Mouse (Mus musculus) kidney, adult 9 months (tissue): ENCODE measurements around the gene Adcy1.
A peak's percentile ranks its signal among the peaks of the same experiment; 100 is the strongest.
"Not testable (repeated sequence)": the region's sequence is repeated elsewhere in the genome, so short reads cannot be mapped to it uniquely, and the experiment has no call there.

ENCODE experiments used
- DNase-seq: peaks from one replicate; pipeline ENCODE4 v3.0.0; 2022

Gene Adcy1

GRCm38 (mm10) chr11:7192710-7193109 is 129.4 kb downstream of the Adcy1 start:
- DNase-seq, result no peak

- no peak for DNase-seq
These were observed 129.8 kb downstream of the Adcy1 start for GRCm38 (mm10) chr11:7193134-7193533.

DNA sequence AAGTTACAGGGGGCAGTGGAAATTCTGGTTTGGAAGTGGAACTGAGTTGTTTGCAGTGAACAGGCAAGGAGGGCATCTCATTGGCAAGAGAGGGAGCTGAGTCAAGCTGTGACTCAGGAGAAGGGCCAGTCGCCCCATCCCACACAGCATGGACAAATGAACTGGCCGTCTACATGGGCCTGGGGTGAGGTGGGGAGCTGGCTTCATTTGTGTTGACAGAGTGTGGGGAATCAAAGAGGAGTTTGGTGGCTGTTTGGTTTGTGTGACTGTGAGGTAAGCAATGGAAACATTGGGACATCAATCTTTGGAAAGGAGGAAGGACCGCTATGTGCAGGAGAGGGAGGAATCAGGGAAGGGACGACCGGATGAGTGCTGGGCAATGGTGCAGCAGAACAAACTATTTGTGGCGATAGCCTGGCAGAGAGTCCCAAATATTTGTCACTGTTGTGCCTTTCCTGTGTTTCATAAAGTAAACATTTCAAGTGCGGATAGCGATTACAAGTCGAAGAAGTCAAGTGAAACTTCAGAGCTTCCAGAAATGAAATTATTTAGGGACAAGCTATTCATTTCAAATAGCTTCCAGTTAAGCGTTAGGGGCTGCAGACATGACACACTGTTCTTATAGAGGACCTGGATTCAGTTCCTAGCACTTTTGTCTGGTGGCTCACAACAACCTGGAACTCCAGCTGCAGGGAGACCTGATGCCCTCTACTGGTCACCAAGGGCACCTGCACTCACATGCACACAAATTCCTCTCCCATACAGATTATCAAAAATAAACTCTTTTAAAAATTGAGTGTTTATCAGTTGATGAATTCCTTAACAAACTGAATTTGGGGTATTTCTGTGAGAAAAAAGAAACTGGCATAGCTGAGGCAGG is 131.4 kb downstream of the Adcy1 start:
- no peak for DNase-seq

GRCm38 (mm10) chr11:7195312-7195685 is 132.0 kb downstream of the Adcy1 start:
- DNase-seq, result no peak

- peak; percentile 88 for DNase-seq
These were observed 134.2 kb downstream of the Adcy1 start, which contains the start of gene Igfbp1 for GRCm38 (mm10) chr11:7197491-7197941. Igfbp1 (plus strand) TSS chr11:7197782.

GRCm38 (mm10) chr11:7198006-7198405 is 134.7 kb downstream of the Adcy1 start:
- DNase-seq, result peak; percentile 36

DNA sequence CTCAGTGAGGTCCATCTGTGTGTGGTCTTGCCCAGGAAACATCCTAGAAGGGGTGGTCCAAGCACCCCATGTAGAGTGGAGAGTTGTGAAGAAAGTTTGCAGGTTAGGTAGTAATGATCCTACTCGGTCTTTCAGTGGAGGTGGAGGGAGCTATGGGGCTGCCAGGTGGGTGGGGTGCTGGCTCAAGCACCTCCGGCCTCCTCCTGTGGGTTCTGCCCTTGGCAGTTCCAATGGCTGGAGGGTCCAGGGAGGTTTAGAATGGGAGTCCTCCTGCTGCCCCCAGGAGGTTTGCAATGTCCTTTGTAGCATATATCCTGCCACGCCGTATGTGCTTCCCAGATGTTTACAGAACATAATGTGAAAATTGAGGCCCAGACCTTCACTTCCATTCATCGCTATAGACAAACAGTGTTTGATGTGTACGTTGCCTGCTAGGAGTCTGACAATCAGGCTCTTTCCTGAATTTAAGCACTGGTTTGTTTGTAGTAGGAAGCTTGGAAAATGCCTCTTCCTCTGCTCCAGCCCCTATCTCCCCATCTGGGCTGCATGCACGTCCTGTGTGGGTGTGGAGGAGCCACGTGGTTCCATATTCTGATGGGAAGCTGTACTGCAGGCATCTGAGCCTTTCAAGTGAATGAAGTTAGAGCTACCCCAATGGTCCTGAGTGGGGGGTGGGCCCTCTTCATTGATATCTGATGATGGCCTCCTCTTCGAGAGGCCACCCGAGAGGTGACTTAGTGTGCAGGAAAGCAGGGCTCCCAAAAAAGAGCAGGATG is 135.4 kb downstream of the Adcy1 start:
- DNase-seq, result no peak

DNA sequence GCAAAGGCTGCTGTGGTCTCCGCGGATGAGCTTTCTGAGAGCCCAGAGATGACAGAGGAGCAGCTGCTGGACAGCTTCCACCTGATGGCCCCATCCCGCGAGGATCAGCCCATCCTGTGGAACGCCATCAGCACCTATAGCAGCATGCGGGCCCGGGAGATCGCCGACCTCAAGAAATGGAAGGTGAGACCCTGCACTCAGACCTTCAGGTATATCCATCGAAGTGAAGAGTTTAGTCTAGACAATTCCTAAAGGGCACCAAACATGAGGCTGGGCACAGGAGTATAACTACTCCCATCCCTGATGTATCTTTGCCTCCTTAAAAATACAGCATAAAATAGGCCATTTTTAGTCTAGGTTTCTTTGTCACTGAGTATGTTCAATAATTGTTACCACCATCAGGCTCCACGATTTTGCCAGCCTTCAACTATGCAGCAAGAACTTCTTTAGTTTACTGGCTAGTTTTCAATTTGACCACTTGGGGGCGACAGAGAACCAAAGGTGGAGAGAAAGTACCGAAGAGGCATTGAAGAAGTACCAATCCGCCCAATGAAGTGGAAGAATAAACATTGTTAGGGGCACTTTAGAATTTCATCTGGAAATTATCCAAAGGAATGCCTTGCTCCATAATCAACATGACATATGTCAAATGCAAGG is 136.6 kb downstream of the Adcy1 start:
- peak; percentile 58 for DNase-seq

- DNase-seq, result no peak
These were observed 137.1 kb downstream of the Adcy1 start for GRCm38 (mm10) chr11:7200393-7200783.

DNA sequence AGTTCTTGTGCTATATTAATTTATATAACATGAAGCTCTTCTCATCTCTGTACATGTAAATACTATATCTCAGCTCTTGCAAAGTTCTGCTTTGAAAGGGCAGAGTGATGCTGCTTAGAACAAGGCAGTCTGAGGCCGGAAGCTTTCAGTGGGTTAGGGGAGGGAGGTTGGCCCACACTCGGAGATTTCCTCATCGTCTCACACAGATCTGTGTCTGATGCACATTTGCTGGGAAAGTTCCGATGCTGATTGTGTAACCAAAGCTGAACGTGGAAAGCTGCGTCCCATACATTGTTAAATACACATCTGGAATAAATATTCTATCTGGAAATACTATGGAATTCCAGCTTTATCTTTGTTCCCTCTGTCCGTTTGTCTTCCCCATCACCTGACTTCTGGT is 138.9 kb downstream of the Adcy1 start:
- DNase-seq, result no peak

DNA sequence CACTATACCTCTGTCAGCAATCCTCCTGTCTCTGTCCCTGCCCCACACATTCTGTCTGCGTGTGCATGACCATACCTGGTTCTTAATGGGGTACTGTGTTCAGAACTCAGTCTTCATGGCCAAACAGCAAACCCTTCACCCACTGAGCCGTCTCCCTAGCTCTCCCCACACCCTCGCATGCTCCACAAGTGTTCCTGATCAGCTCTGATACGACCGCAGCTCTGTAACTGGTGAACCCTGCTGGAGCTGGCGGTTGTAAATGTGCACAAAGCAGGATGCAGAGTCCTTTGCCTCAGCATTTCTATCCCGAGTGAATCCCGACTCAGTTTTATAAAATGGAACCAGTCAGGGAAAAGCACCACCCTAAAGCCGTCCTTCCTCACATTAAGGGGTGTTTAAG is 140.6 kb downstream of the Adcy1 start:
- DNase-seq, result no peak

- DNase-seq, result peak; percentile 81
These were observed 147.1 kb downstream of the Adcy1 start for GRCm38 (mm10) chr11:7210343-7210742.

DNA sequence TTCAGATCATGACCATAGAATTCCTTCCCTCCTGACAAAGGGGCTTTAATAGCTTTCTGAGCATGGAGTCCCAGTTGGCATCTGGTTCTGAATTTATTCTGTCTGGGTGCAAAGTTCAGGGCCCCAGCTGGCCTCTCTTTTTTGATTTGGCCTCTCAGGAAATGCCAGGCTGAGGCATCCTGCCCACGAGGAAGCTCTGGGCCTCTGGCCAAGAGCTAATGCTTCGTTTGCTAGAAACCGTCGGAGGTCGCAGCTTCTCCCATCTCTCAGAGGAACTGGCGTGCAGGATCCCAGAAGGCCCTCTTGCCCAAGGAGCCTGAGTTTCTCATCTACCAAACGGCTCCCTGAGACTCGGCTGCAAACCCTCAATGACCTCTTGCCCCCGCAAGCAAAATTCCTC is 147.9 kb downstream of the Adcy1 start:
- peak; percentile 66 for DNase-seq

GRCm38 (mm10) chr11:7212126-7212798 is 149.0 kb downstream of the Adcy1 start:
- no peak for DNase-seq

DNA sequence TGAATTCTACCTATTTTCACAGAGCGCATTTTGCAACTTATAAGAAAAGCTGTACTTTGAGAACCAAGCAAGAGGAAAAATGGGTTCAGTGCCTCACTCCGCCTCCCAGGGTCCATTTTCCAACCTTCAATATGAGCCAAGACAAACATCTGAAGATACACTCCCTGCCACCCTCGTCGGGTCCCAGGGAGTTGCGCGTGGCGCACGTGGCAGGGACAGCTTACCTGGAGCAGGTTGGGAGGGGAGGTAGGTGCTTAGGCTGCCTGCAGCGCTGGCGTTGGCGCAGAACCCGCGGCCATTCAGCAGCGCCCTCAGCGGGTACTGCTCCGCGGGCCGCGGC is 149.8 kb downstream of the Adcy1 start:
- no peak for DNase-seq

DNA sequence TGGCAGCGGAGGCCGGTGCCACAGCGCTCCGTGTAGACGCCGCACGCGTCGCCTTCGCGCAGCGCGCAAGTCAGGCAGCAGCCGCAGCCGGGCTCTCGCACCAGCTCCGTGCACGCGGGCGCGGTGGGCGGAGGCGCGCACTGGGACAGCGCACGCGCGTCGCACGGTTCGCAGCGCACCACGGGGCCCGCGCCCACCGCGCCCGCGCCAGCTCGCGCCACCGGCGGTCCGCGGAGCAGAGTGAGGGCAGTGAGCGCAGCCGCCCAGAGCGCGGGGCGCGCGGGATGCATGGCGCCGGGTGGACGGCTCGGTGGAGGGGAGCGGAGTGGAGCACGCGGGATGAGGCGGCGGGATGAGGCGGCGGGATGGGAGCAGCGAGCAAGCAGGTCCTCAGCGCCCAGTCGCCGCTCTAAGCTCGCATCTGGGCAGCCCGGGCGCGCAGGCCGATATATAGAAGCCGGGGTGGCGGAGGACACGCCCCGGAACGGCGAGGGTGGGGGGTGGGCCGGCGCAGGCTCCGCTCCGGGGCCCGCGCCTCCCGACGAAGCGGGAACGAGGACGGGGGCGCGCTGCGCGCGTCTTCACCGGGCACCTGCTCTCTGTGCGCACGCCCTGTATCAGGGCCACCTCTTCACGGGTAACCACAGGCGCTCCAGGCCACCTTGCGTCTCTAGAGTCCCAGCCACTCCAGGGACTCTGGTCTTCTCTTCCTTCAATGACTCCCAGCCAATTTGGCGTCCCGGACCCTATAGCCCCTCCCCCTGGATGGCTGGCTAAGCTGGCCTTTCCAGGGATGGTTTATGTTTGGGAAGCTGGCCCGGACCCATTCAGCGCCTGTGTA is 150.4 kb downstream of the Adcy1 start, which contains the start of gene Igfbp3:
Gene Igfbp3 (minus strand): TSS at position 423 of the 841 bp plus-strand sequence.
- DNase-seq, result no peak

- DNase-seq, result no peak
These were observed 151.0 kb downstream of the Adcy1 start for GRCm38 (mm10) chr11:7214342-7214660.

- peak; percentile 62 for DNase-seq
These were observed 151.5 kb downstream of the Adcy1 start for GRCm38 (mm10) chr11:7214761-7215160.

GRCm38 (mm10) chr11:7215703-7216102 is 152.4 kb downstream of the Adcy1 start:
- peak; percentile 71 for DNase-seq

GRCm38 (mm10) chr11:7221826-7222225 is 158.5 kb downstream of the Adcy1 start:
- DNase-seq, result not testable (repeated sequence)

- DNase-seq, result no peak
These were observed 162.9 kb downstream of the Adcy1 start for GRCm38 (mm10) chr11:7226200-7226599.
